Mouse (Mus musculus) forebrain, postnatal 0 days (tissue): ENCODE results near the gene Slc2a4. TPM values are rescaled to one million over a fixed set of nuclear protein-coding genes. Genes with fewer than 3 reads are reported as not detected.
"Not testable (repeated sequence)": the region's sequence is repeated elsewhere in the genome, so short reads cannot be mapped to it uniquely, and the experiment has no call there.

ENCODE experiments used
- ATAC-seq: fragments of 200-750 bp; cut with Nextera tagmentation; 2 replicates; pipeline ENCODE4 v1.8.0; 2017; ENCODE audit warnings: mild to moderate bottlenecking, moderate library complexity
- DNase-seq: peaks from one replicate; pipeline ENCODE4 v3.0.0-alpha.2; 2015
- H3K27ac ChIP-seq: fragments of 300-500 bp; sonication (generic); 2 replicates; pipeline ENCODE4 v1.5.1; 2014; ENCODE audit warnings: low read depth, mild to moderate bottlenecking, antibody characterized with exemption, low read length, moderate library complexity, mixed read lengths
- H3K27me3 ChIP-seq: fragments of 300-500 bp; sonication (generic); 2 replicates; pipeline ENCODE4 v1.6.1; 2014; ENCODE audit warnings: mild to moderate bottlenecking, low read length, mixed read lengths; ENCODE audit not compliant: insufficient read depth
- H3K36me3 ChIP-seq: fragments of 300-500 bp; sonication (generic); 2 replicates; pipeline ENCODE4 v1.6.1; 2014; ENCODE audit warnings: mild to moderate bottlenecking, moderate library complexity; ENCODE audit not compliant: insufficient read depth
- H3K4me1 ChIP-seq: fragments of 300-500 bp; sonication (generic); 2 replicates; pipeline ENCODE4 v1.6.1; 2014; ENCODE audit warnings: antibody characterized with exemption; ENCODE audit not compliant: insufficient read depth
- H3K4me2 ChIP-seq: fragments of 300-500 bp; sonication (generic); 2 replicates; pipeline ENCODE4 v1.6.1; 2014; ENCODE audit warnings: low read depth, mild to moderate bottlenecking, moderate library complexity
- H3K4me3 ChIP-seq: fragments of 300-500 bp; sonication (generic); 2 replicates; pipeline ENCODE4 v1.5.1; 2014; ENCODE audit warnings: low read depth, low read length, mixed read lengths
- H3K9ac ChIP-seq: fragments of 300-500 bp; sonication (generic); 2 replicates; pipeline ENCODE4 v1.6.1; 2014; ENCODE audit warnings: mild to moderate bottlenecking
- H3K9me3 ChIP-seq: fragments of 300-500 bp; sonication (generic); 2 replicates; pipeline ENCODE4 v1.6.1; 2016; ENCODE audit warnings: low read length
- CTCF ChIP-seq: sonication (generic); IDR thresholded peaks from 2 replicates; pipeline ENCODE4 v1.5.1; 2016; ENCODE audit warnings: antibody characterized with exemption, control low read depth, low read depth
- WGBS: fragments of 180-500 bp; shearing (Covaris S2); extraction: QIAGEN DNeasy Blood & Tissue Kit; methylation state at CpG from one replicate; pipeline ENCODE4 v1.1.7; 2014; 5-methylcytosine and 5-hydroxymethylcytosine counted together
- polyA plus RNA-seq: library from polyadenylated mRNA; unstranded; fragments of >200 nt; fragmentation: Nextera tagmentation; extraction: Ambion mirVana; gene quantifications from 2 replicates; pipeline ENCODE4 v1.2.1, GENCODE M21; 2015
- total RNA-seq: library from RNA; depleted of rRNA; stranded (reverse); fragments of >200 nt; gene quantifications from 2 replicates; pipeline ENCODE4 v1.2.3, GENCODE M21; 2014

Gene Slc2a4
- total and polyA plus RNA-seq, 2 experiments from 2014 or later, result 3.5 to 7.8 TPM

DNA sequence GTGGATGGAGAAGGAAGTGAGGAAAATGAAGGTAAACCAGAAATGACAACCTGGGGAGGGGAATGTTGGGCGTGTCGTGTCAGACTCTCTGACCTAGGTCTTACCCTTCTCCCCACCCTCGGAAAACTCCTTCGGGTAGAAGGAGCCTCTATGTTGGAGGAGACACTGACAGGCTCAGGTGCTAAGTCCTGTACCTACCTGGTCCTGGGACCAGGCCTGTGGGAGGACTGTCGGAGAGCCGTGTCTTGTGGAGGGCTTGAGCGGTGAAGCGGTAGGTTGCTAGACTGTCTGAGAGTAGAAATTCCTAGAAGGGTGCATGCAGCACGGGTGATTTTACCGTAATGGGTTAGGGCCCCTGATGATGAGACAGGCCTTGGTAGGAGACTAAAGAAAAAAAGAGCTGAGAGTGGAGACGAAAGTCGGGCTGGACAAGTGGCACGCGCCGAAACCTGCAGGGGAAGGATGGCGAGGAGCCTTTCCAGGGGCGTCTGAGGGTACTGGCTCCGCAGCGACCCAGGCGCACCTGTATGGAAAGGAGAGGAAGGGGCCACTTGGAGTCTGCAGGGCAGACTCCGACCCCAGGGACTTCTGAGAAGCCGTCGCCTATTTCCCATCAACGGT, 16.8 kb upstream of the Slc2a4 start, which contains the start of gene Cldn7:
Gene Cldn7 (plus strand): TSS at position 130 of the 621 bp plus-strand sequence.
- Histone ChIP-seq H3K9ac (no peak within 1 kb of the TSS), H3K4me3 (0 out of 2 replicates have a peak within 1 kb of the TSS, but pooled peaks have one; percentile 3), H3K27ac (no peak within 1 kb of the TSS), H3K4me1 (0 out of 2 replicates have a peak, but pooled peaks cover 3% of the 10 kb centered on the region), H3K4me2 (no peak within 1 kb of the TSS), H3K9me3 (no peaks in the 10 kb centered on the region), H3K27me3 (peaks cover 49% of the 10 kb centered on the region), H3K36me3 (peaks cover 18% of the 10 kb centered on the region)
- ATAC-seq (no peak), DNase-seq (no peak)
- TF ChIP-seq CTCF, result no peak
- 9% methylated on average over 24 of the region's 24 CpGs for WGBS

- H3K4me2 ChIP-seq, result no peak overlapping the region
- no peak overlapping the region for H3K4me3 ChIP-seq
- DNase-seq (no peak), ATAC-seq (no peak)
- H3K4me1 ChIP-seq, result 0 out of 2 replicates have a peak, but pooled peaks cover 3% of the 10 kb centered on the region
- no peaks in the 10 kb centered on the region for H3K9me3 ChIP-seq
- no peak for TF ChIP-seq CTCF
- H3K27me3 ChIP-seq, result peaks cover 42% of the 10 kb centered on the region
- no peak overlapping the region for H3K27ac ChIP-seq
- no peaks in the 10 kb centered on the region for H3K36me3 ChIP-seq
- WGBS, result 45% methylated on average over 5 of the region's 5 CpGs
- H3K9ac ChIP-seq, result no peak overlapping the region
These were observed 13.9 kb upstream of the Slc2a4 start for GRCm38 (mm10) chr11:69961841-69962240.

DNA sequence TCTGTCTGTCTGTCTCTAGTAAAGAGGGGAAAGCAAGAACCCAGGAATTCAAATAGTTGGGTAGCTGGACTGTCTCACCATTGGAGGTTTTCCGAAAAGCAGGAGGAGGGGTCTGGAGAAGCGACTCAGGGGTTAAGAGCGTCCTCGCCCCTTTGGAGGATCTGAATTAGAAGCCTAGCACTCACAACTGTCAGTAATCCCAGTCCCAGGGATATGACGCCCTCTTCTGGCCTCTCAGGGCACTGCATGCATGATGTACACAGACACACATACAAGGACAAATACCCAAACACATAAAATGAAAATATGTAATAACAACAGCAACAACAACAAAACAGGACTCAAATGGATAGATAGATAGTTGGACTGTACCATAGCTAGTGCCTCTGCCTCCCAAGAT, 12.6 kb upstream of the Slc2a4 start:
- no peak overlapping the region for H3K4me2 ChIP-seq
- H3K9me3 ChIP-seq, result no peaks in the 10 kb centered on the region
- TF ChIP-seq CTCF, result peak; percentile 34; the same call in 1 of the 2 replicates
- no peak for DNase-seq
- no peak overlapping the region for H3K4me3 ChIP-seq
- H3K27ac ChIP-seq, result no peak overlapping the region
- ATAC-seq, result no peak
- 27% methylated on average over 5 of the region's 5 CpGs for WGBS
- H3K36me3 ChIP-seq, result no peaks in the 10 kb centered on the region
- no peak overlapping the region for H3K9ac ChIP-seq
- H3K4me1 ChIP-seq, result no peaks in the 10 kb centered on the region
- H3K27me3 ChIP-seq, result peaks cover 30% of the 10 kb centered on the region

DNA sequence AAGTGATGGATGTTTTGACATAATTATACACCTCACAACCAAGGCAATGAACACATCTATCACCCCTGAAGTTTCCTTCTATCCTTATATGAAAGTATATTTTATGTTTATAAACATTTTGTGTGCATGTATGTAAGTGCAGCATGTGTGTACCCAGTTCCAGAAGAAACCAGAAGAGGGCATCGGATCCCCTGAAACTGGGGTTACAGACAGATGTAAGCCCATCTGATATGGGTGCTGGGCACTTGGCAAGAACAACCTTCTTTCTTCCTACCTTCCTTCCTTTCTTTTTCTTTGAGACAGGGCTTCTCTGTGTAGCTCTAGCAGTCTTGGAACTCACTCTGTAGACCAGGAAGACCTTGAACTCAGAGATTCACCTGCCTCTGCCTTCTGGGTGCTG, 8.2 kb upstream of the Slc2a4 start:
- no peak for DNase-seq
- Histone ChIP-seq H3K9me3 (no peaks in the 10 kb centered on the region), H3K4me1 (no peaks in the 10 kb centered on the region), H3K4me2 (no peak overlapping the region), H3K36me3 (no peaks in the 10 kb centered on the region), H3K9ac (no peak overlapping the region), H3K4me3 (no peak overlapping the region), H3K27ac (no peak overlapping the region), H3K27me3 (0 out of 2 replicates have a peak, but pooled peaks cover 7% of the 10 kb centered on the region)
- WGBS, result 65% methylated on average over 1 of the region's 1 CpGs
- no peak for TF ChIP-seq CTCF
- ATAC-seq, result no peak

DNA sequence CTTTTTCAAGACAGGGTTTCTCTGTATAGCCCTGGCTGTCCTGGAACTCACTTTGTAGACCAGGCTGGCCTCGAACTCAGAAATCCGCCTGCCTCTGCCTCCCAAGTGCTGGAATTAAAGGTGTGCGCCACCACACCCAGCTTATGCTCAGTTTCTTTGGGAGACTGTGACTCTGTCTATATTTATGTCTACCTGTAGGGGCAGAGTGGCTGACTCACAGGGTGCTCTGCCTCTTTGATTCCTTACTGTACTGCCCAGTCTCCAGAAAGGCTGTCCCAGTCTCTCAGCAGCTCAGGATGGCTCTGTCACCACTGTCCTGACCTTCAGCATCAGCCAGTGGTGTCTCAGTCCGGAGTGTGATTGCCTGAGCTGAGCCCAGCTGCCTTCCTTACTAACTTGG, 7.6 kb upstream of the Slc2a4 start:
- not testable (repeated sequence) for H3K36me3 ChIP-seq, ATAC-seq, H3K4me3 ChIP-seq, H3K9ac ChIP-seq, H3K9me3 ChIP-seq, H3K4me1 ChIP-seq, DNase-seq, H3K27ac ChIP-seq, H3K4me2 ChIP-seq, H3K27me3 ChIP-seq
- WGBS, result 60% methylated on average over 4 of the region's 4 CpGs

GRCm38 (mm10) chr11:69953267-69953915, 5.4 kb upstream of the Slc2a4 start:
- 66% methylated on average over 11 of the region's 11 CpGs for WGBS
- no peak overlapping the region for H3K27ac ChIP-seq
- no peaks in the 10 kb centered on the region for H3K9me3 ChIP-seq
- H3K4me1 ChIP-seq, result no peaks in the 10 kb centered on the region
- no peaks in the 10 kb centered on the region for H3K27me3 ChIP-seq
- DNase-seq, result no peak
- no peak overlapping the region for H3K9ac ChIP-seq
- TF ChIP-seq CTCF, result no peak
- ATAC-seq, result no peak
- H3K36me3 ChIP-seq, result no peaks in the 10 kb centered on the region
- H3K4me3 ChIP-seq, result no peak overlapping the region
- no peak overlapping the region for H3K4me2 ChIP-seq

GRCm38 (mm10) chr11:69952274-69952673, 4.3 kb upstream of the Slc2a4 start:
- no peaks in the 10 kb centered on the region for H3K9me3 ChIP-seq
- no peaks in the 10 kb centered on the region for H3K27me3 ChIP-seq
- no peaks in the 10 kb centered on the region for H3K4me1 ChIP-seq
- no peak for TF ChIP-seq CTCF
- no peak overlapping the region for H3K9ac ChIP-seq
- H3K4me3 ChIP-seq, result no peak overlapping the region
- no peak for ATAC-seq
- no peak overlapping the region for H3K27ac ChIP-seq
- H3K36me3 ChIP-seq, result no peaks in the 10 kb centered on the region
- DNase-seq, result no peak
- WGBS, result 31% methylated on average over 1 of the region's 1 CpGs
- no peak overlapping the region for H3K4me2 ChIP-seq
